ENCODE assay signal across 26 mouse cellular contexts in the genomic region with DNA sequence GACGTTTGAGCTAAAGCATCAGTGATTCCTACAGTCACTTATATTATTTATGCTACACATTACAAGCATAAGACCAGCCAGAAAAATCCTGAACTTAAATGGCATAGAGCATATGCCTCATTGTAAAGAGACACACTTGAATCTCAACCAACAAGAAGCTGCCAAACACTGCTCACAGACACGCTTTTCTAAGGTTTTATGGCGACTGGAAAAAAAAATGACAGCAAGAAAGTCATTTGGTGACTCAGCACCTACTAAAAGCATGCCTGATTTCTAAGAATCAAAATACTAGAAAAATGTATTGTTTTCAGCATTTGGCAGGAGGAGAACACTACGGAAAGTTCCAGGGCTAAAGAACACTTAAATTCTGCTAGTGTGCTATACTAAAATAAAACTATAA.
DNase-seq lines count a peak whose midpoint lies in the region; ATAC-seq and TF ChIP-seq lines count a peak whose summit lies in the region.
"Had no signal": no experiment of that assay in that cellular context is flagged by ENCODE, and none has a peak within 500 bp of the region (broad histone marks: within the 10 kb centered on the region; RNA-seq: fewer than 3 reads in every experiment).

No protein-coding gene starts in this region.

- H3K9me3 ChIP-seq in kidney, embryonic 16.5 days (ENCODE audit: low read length) = no peaks in the 10 kb centered on the region
- no peaks in the 10 kb centered on the region for H3K9me3 ChIP-seq in midbrain, embryonic 16.5 days (replicated peaks; ENCODE audit: control insufficient read depth, low read length, poor library complexity, severe bottlenecking)
- H3K9me3 ChIP-seq: embryonic facial prominence, embryonic 13.5 days; embryonic facial prominence, embryonic 15.5 days; forebrain, embryonic 13.5 days; G1E had no signal

- no peak overlapping the region for H3K4me3 ChIP-seq in kidney, embryonic 16.5 days (ENCODE audit: low read length)
- no peak overlapping the region for H3K4me3 ChIP-seq in midbrain, embryonic 16.5 days (ENCODE audit: low read depth, low read length)
- H3K4me3 ChIP-seq: embryonic facial prominence, embryonic 13.5 days; embryonic facial prominence, embryonic 15.5 days; forebrain, embryonic 13.5 days had no signal

- no peaks in the 10 kb centered on the region for H3K27me3 ChIP-seq in kidney, embryonic 16.5 days (ENCODE audit: insufficient read depth, low read length)
- H3K27me3 ChIP-seq in midbrain, embryonic 16.5 days (ENCODE audit: control insufficient read depth, insufficient read depth, low read depth, low read length) = no peaks in the 10 kb centered on the region
- H3K27me3 ChIP-seq: CH12.LX; embryonic facial prominence, embryonic 13.5 days; embryonic facial prominence, embryonic 15.5 days; forebrain, embryonic 13.5 days had no signal

- peak; percentile 73 for ATAC-seq in frontal cortex, adult (ENCODE audit: low TSS enrichment)
- ATAC-seq in kidney, embryonic 16.5 days (ENCODE audit: low FRiP score, low TSS enrichment) = no peak
- no peak for ATAC-seq in midbrain, embryonic 16.5 days
- ATAC-seq: CD4-positive, CD25-positive, alpha-beta regulatory T cell, adult 4 months; forebrain, embryonic 13.5 days; forebrain, postnatal 0 days had no signal

- H3K4me2 ChIP-seq in kidney, embryonic 16.5 days (replicated peaks; ENCODE audit: low read depth, low read length) = no peak overlapping the region
- no peak overlapping the region for H3K4me2 ChIP-seq in midbrain, embryonic 16.5 days (ENCODE audit: low read length)
- H3K4me2 ChIP-seq: embryonic facial prominence, embryonic 13.5 days; embryonic facial prominence, embryonic 15.5 days; forebrain, embryonic 13.5 days had no signal

- WGBS in kidney, embryonic 16.5 days = 79% methylated on average over 4 of the region's 4 CpGs
- 90% methylated on average over 4 of the region's 4 CpGs for WGBS in midbrain, embryonic 16.5 days

- no peak for TF ChIP-seq POLR2A in brain, embryonic 14.5 days (IDR thresholded peaks at IDR 0.05; ENCODE audit: borderline replicate concordance, extremely low read depth, insufficient read depth, insufficient read length, poor library complexity, severe bottlenecking)

- H3K9ac ChIP-seq in kidney, embryonic 16.5 days (replicated peaks; ENCODE audit: low read length) = no peak overlapping the region
- H3K9ac ChIP-seq in midbrain, embryonic 16.5 days (ENCODE audit: low read depth, low read length) = no peak overlapping the region
- H3K9ac ChIP-seq: embryonic facial prominence, embryonic 13.5 days; embryonic facial prominence, embryonic 15.5 days; forebrain, embryonic 13.5 days; forebrain, postnatal 0 days had no signal

- no peak overlapping the region for H3K27ac ChIP-seq in kidney, embryonic 16.5 days (ENCODE audit: low read length)
- H3K27ac ChIP-seq in midbrain, embryonic 16.5 days (ENCODE audit: low read length) = no peak overlapping the region
- H3K27ac ChIP-seq: embryonic facial prominence, embryonic 13.5 days; embryonic facial prominence, embryonic 15.5 days; forebrain, embryonic 13.5 days had no signal

- no peaks in the 10 kb centered on the region for H3K4me1 ChIP-seq in kidney, embryonic 16.5 days (ENCODE audit: insufficient read depth, low read length)
- no peaks in the 10 kb centered on the region for H3K4me1 ChIP-seq in midbrain, embryonic 16.5 days (ENCODE audit: control insufficient read depth, insufficient read depth, low read length)
- H3K4me1 ChIP-seq: embryonic facial prominence, embryonic 13.5 days; embryonic facial prominence, embryonic 15.5 days; forebrain, embryonic 13.5 days had no signal

- H3K36me3 ChIP-seq in kidney, embryonic 16.5 days (ENCODE audit: insufficient read depth, low read length) = 0 out of 2 replicates have a peak, but pooled peaks cover 2% of the 10 kb centered on the region
- no peaks in the 10 kb centered on the region for H3K36me3 ChIP-seq in midbrain, embryonic 16.5 days (ENCODE audit: control insufficient read depth, insufficient read depth, low read length)
- H3K36me3 ChIP-seq: embryonic facial prominence, embryonic 15.5 days had no signal

- DNase-seq in frontal cortex, postnatal 25 days (ENCODE audit: low spot score in 2 of 2) = no peak
- peak; percentile 11 for DNase-seq in NIH3T3 (ENCODE audit: low read depth)
- DNase-seq in brain, embryonic 14.5 days (ENCODE audit: low read depth) = peak; percentile 37
- DNase-seq in telencephalon, adult 2 months (ENCODE audit: low read depth, low spot score) = peak; percentile 34
- DNase-seq in retina, embryonic 14.5 days (ENCODE audit: low spot score) = no peak
- DNase-seq: adrenal gland, adult 2 months; adrenal gland, postnatal 10 days; adrenal gland, postnatal 25 days; B cell, adult 2 months; cerebellum, adult 11 months; cerebellum, adult 18-20 months; cerebellum, adult 8-10 months; cerebellum, adult 9-11 months; cerebellum, postnatal 14 days; cerebellum, postnatal 36 days; embryo, embryonic 11 days; forebrain, postnatal 0 days had no signal

- no peak for TF ChIP-seq CTCF in brain, embryonic 14.5 days (IDR thresholded peaks at IDR 0.05; ENCODE audit: borderline replicate concordance, extremely low read depth, insufficient read depth, insufficient read length)

Comparison
In these comparisons a context has a peak if more than half of its experiments do, and no peak if none do; other contexts are left out.
1. DNase-seq: peak in NIH3T3 (single experiment), brain, embryonic 14.5 days (single experiment) and telencephalon, adult 2 months (single experiment); none in frontal cortex, postnatal 25 days (0 of 2) and retina, embryonic 14.5 days (single experiment).